Mouse (Mus musculus): Measurements from ENCODE around the gene Avl9. TPM values are rescaled to one million over a fixed set of nuclear protein-coding genes. Genes with fewer than 3 reads are reported as not detected.

Avl9 gene
- total RNA-seq, 2 experiments from 2014 or later: 4.6 to 9.7 TPM

GRCm38 (mm10) chr6:56787668-56788067 lies 73.0 kb downstream of the Avl9 start:
- no peak for ATAC-seq (replicated peaks; ENCODE audit: low FRiP score, poor library complexity, severe bottlenecking)

- ATAC-seq (replicated peaks; ENCODE audit: low FRiP score, poor library complexity, severe bottlenecking): no peak; the same call in 1 of the 2 replicates
These were observed 74.6 kb downstream of the Avl9 start for GRCm38 (mm10) chr6:56789336-56789735.

GRCm38 (mm10) chr6:56794834-56795233 lies 80.1 kb downstream of the Avl9 start:
- no peak for ATAC-seq (replicated peaks; ENCODE audit: low FRiP score, poor library complexity, severe bottlenecking)

GRCm38 (mm10) chr6:56796232-56796631 lies 81.5 kb downstream of the Avl9 start:
- no peak for ATAC-seq (replicated peaks; ENCODE audit: low FRiP score, poor library complexity, severe bottlenecking)

- peak; percentile 72 for ATAC-seq (replicated peaks; ENCODE audit: low FRiP score, poor library complexity, severe bottlenecking)
These were observed 82.0 kb downstream of the Avl9 start for GRCm38 (mm10) chr6:56796668-56797141.

GRCm38 (mm10) chr6:56797311-56798151 lies 82.8 kb downstream of the Avl9 start, which contains the start of gene Kbtbd2:
TSS of gene Kbtbd2 (minus strand) at chr6:56797813.
- peak; percentile 87 for ATAC-seq (replicated peaks; ENCODE audit: low FRiP score, poor library complexity, severe bottlenecking)

GRCm38 (mm10) chr6:56798152-56798465 lies 83.4 kb downstream of the Avl9 start:
- ATAC-seq (replicated peaks; ENCODE audit: low FRiP score, poor library complexity, severe bottlenecking): peak; percentile 32; the same call in 1 of the 2 replicates

- ATAC-seq (replicated peaks; ENCODE audit: low FRiP score, poor library complexity, severe bottlenecking): no peak
These were observed 90.3 kb downstream of the Avl9 start for GRCm38 (mm10) chr6:56805026-56805425.

- 0 out of 2 replicates have a peak, but pooled peaks have one; percentile 14 for ATAC-seq (replicated peaks; ENCODE audit: low FRiP score, poor library complexity, severe bottlenecking)
These were observed 91.5 kb downstream of the Avl9 start for GRCm38 (mm10) chr6:56806195-56806594.

GRCm38 (mm10) chr6:56808656-56809055 lies 94.0 kb downstream of the Avl9 start:
- ATAC-seq (replicated peaks; ENCODE audit: low FRiP score, poor library complexity, severe bottlenecking): peak; percentile 90

Other genes starting within 250 kb of the Avl9 start
- 0.42 and 2.1 TPM in 2 replicates for gene Pde1c, start 145.8 kb upstream of the Avl9 start, total RNA-seq (2015; ENCODE audit: low replicate concordance)
- gene Pde1c, start 145.8 kb upstream of the Avl9 start, total RNA-seq (2017; ENCODE audit: low replicate concordance): 0.28 and 0.85 TPM in 2 replicates
- 21.9 and 39.1 TPM in 2 replicates for gene Lsm5, start 10.2 kb upstream of the Avl9 start, total RNA-seq (2015; ENCODE audit: low replicate concordance)
- gene Lsm5, start 10.2 kb upstream of the Avl9 start, total RNA-seq (2017; ENCODE audit: low replicate concordance): 28.7 and 34.6 TPM in 2 replicates
- 42.7 and 44.9 TPM in 2 replicates for gene Kbtbd2, start 82.9 kb downstream of the Avl9 start, total RNA-seq (2015; ENCODE audit: low replicate concordance)
- 172 and 196 TPM in 2 replicates for gene Kbtbd2, start 82.9 kb downstream of the Avl9 start, total RNA-seq (2017; ENCODE audit: low replicate concordance)
- 1.3 TPM in 1 of 2 replicates, not detected in the other for gene Fkbp9, start 117.2 kb downstream of the Avl9 start, total RNA-seq (2015; ENCODE audit: low replicate concordance)
- 1.3 and 2.5 TPM in 2 replicates for gene Fkbp9, start 117.2 kb downstream of the Avl9 start, total RNA-seq (2017; ENCODE audit: low replicate concordance)
- 1,582 and 1,701 TPM in 2 replicates for gene Nt5c3, start 209.0 kb downstream of the Avl9 start, total RNA-seq (2015; ENCODE audit: low replicate concordance)
- 1,564 and 2,163 TPM in 2 replicates for gene Nt5c3, start 209.0 kb downstream of the Avl9 start, total RNA-seq (2017; ENCODE audit: low replicate concordance)
- 1.5 TPM in 1 of 2 replicates, not detected in the other for gene Vmn1r4, start 209.1 kb downstream of the Avl9 start, total RNA-seq (2015; ENCODE audit: low replicate concordance)
- 0.56 and 1.7 TPM in 2 replicates for gene Vmn1r4, start 209.1 kb downstream of the Avl9 start, total RNA-seq (2017; ENCODE audit: low replicate concordance)